Mouse (Mus musculus) megakaryocyte, embryonic 14.5 days (primary cell): Measurements from ENCODE around the gene Edem2. TPM values are rescaled to one million over a fixed set of nuclear protein-coding genes. Genes with fewer than 3 reads are reported as not detected.

Experiments
- H3K27me3 ChIP-seq: replicated peaks from 2 replicates; pipeline ENCODE3; 2012; ENCODE audit warnings: inconsistent platforms
- H3K36me3 ChIP-seq: replicated peaks from 2 replicates; pipeline ENCODE3; 2012; ENCODE audit warnings: low read length, inconsistent platforms, mixed read lengths
- H3K4me1 ChIP-seq: 2 replicates; pipeline ENCODE4 v1.6.1; 2012; ENCODE audit warnings: inconsistent platforms
- H3K4me3 ChIP-seq: replicated peaks from 2 replicates; pipeline ENCODE3; 2012; ENCODE audit warnings: moderate library complexity, mild to moderate bottlenecking, inconsistent platforms
- H3K9me3 ChIP-seq: 2 replicates; pipeline ENCODE4 v1.6.1; 2012; ENCODE audit warnings: inconsistent platforms
- FLI1 ChIP-seq: IDR thresholded peaks from 2 replicates; pipeline ENCODE4 v1.6.1; 2012; ENCODE audit warnings: low read length, inconsistent platforms, mixed read lengths
- GATA1 ChIP-seq: IDR thresholded peaks from 3 replicates; pipeline ENCODE4 v1.6.1; 2012; ENCODE audit warnings: mixed read lengths, low read length, inconsistent platforms, borderline replicate concordance
- polyA plus RNA-seq: library from polyadenylated mRNA; stranded (reverse); fragments of >175 nt; gene quantifications from 2 replicates; pipeline ENCODE4 v1.2.3, GENCODE M21; 2012; ENCODE audit warnings: low replicate concordance; ENCODE audit not compliant: insufficient read depth

Gene Edem2
- 90.3 and 158 TPM in 2 replicates for polyA plus RNA-seq

GRCm38 (mm10) chr2:155729158-155729645 is at the start of gene Edem2:
Gene Edem2, minus strand, starts transcription at chr2:155729475.
- TF ChIP-seq GATA1, result no peak
- TF ChIP-seq FLI1, result no peak
- H3K36me3 ChIP-seq, result peaks cover 21% of the 10 kb centered on the region

GRCm38 (mm10) chr2:155779066-155779465 is 49.8 kb upstream of the Edem2 start:
- H3K36me3 ChIP-seq, result no peaks in the 10 kb centered on the region
- TF ChIP-seq FLI1 (no peak), GATA1 (no peak)
- peaks cover 7% of the 10 kb centered on the region for H3K4me1 ChIP-seq
- no peak overlapping the region for H3K4me3 ChIP-seq
- peaks cover 72% of the 10 kb centered on the region for H3K27me3 ChIP-seq
- no peaks in the 10 kb centered on the region for H3K9me3 ChIP-seq

More at GRCm38 (mm10) chr2:155729158-155729645, at the start of gene Edem2:
- peaks cover 46% of the 10 kb centered on the region for H3K4me1 ChIP-seq
- peaks cover 10% of the 10 kb centered on the region for H3K27me3 ChIP-seq
- peak within 1 kb of the TSS; percentile 99 for H3K4me3 ChIP-seq
- H3K9me3 ChIP-seq, result no peaks in the 10 kb centered on the region

- Histone ChIP-seq H3K4me3 (no peak overlapping the region), H3K36me3 (no peaks in the 10 kb centered on the region), H3K27me3 (peaks cover 79% of the 10 kb centered on the region), H3K9me3 (no peaks in the 10 kb centered on the region), H3K4me1 (peaks cover 7% of the 10 kb centered on the region)
- TF ChIP-seq FLI1, result no peak
- TF ChIP-seq GATA1, result no peak
Measured at GRCm38 (mm10) chr2:155778004-155778403, 48.7 kb upstream of the Edem2 start.

- TF ChIP-seq FLI1 (no peak), GATA1 (no peak)
- H3K27me3 ChIP-seq, result peaks cover 82% of the 10 kb centered on the region
- H3K36me3 ChIP-seq, result no peaks in the 10 kb centered on the region
Measured at GRCm38 (mm10) chr2:155777688-155777985, 48.4 kb upstream of the Edem2 start.

GRCm38 (mm10) chr2:155776824-155777687 is 47.8 kb upstream of the Edem2 start:
- H3K36me3 ChIP-seq, result no peaks in the 10 kb centered on the region
- H3K27me3 ChIP-seq, result peaks cover 84% of the 10 kb centered on the region
- TF ChIP-seq FLI1, result no peak
- no peak for TF ChIP-seq GATA1
- H3K4me1 ChIP-seq, result peaks cover 7% of the 10 kb centered on the region
- H3K9me3 ChIP-seq, result no peaks in the 10 kb centered on the region
- no peak overlapping the region for H3K4me3 ChIP-seq

More at GRCm38 (mm10) chr2:155777688-155777985, 48.4 kb upstream of the Edem2 start:
- Histone ChIP-seq H3K9me3 (no peaks in the 10 kb centered on the region), H3K4me3 (no peak overlapping the region), H3K4me1 (peaks cover 7% of the 10 kb centered on the region)

GRCm38 (mm10) chr2:155775685-155776263 is 46.5 kb upstream of the Edem2 start:
- no peaks in the 10 kb centered on the region for H3K36me3 ChIP-seq
- peaks cover 7% of the 10 kb centered on the region for H3K4me1 ChIP-seq
- H3K27me3 ChIP-seq, result peaks cover 82% of the 10 kb centered on the region
- H3K9me3 ChIP-seq, result no peaks in the 10 kb centered on the region
- peak overlapping the region; percentile 89 for H3K4me3 ChIP-seq
- no peak for TF ChIP-seq FLI1
- no peak for TF ChIP-seq GATA1

- Histone ChIP-seq H3K27me3 (peaks cover 80% of the 10 kb centered on the region), H3K4me3 (peak within 1 kb of the TSS; percentile 89), H3K36me3 (no peaks in the 10 kb centered on the region), H3K9me3 (no peaks in the 10 kb centered on the region), H3K4me1 (peaks cover 7% of the 10 kb centered on the region)
- no peak for TF ChIP-seq GATA1
- TF ChIP-seq FLI1, result no peak
Measured at GRCm38 (mm10) chr2:155774927-155775684, 45.8 kb upstream of the Edem2 start, which contains the start of gene Mmp24. Gene Mmp24, plus strand, starts transcription at chr2:155775342.

- Histone ChIP-seq H3K36me3 (no peaks in the 10 kb centered on the region), H3K4me3 (no peak overlapping the region), H3K27me3 (peaks cover 80% of the 10 kb centered on the region), H3K9me3 (no peaks in the 10 kb centered on the region), H3K4me1 (peaks cover 7% of the 10 kb centered on the region)
- TF ChIP-seq FLI1, result no peak
- TF ChIP-seq GATA1, result no peak
Measured at GRCm38 (mm10) chr2:155774261-155774926, 45.1 kb upstream of the Edem2 start.

- Histone ChIP-seq H3K4me3 (no peak overlapping the region), H3K9me3 (no peaks in the 10 kb centered on the region), H3K27me3 (peaks cover 84% of the 10 kb centered on the region), H3K36me3 (no peaks in the 10 kb centered on the region), H3K4me1 (peaks cover 7% of the 10 kb centered on the region)
- TF ChIP-seq GATA1 (no peak), FLI1 (no peak)
Measured at GRCm38 (mm10) chr2:155773664-155774063, 44.4 kb upstream of the Edem2 start.
